Mouse (Mus musculus): ENCODE measurements around the gene Gak.

- TF ChIP-seq CTCF (IDR thresholded peaks at IDR 0.05; ENCODE audit: low read depth) (peak; percentile 8; the same call in 1 of the 2 replicates), EP300 (optimal IDR thresholded peaks at IDR 0.05) (no peak)
These were observed 42.2 kb upstream of the Gak start for GRCm38 (mm10) chr5:108671757-108672156.

Measured in stomach, postnatal 0 days (tissue).